Mouse (Mus musculus) adrenal gland, adult 2 months (tissue): ENCODE measurements around the gene Gstz1. TPM values are rescaled to one million over a fixed set of nuclear protein-coding genes. Genes with fewer than 3 reads are reported as not detected.
A peak's percentile ranks its signal among the peaks of the same experiment; 100 is the strongest.

Experiments
- DNase-seq: peaks from one replicate; pipeline ENCODE4 v3.0.0; 2021
- long read RNA-seq: library from polyadenylated mRNA; stranded (forward); transcript quantifications from one replicate; pipeline ENCODE4 v2.0.0, GENCODE M21; 2021
- polyA plus RNA-seq: library from polyadenylated mRNA; depleted of rRNA; stranded (reverse); fragments of >200 nt; gene quantifications from 2 replicates; pipeline ENCODE4 v1.2.3, GENCODE M21; 2012; rRNA removed
- total RNA-seq, 2 experiments: library from RNA; stranded (reverse); gene quantifications; 2 replicates each; pipeline ENCODE4 v1.2.3; 2021

The Gstz1 gene
- 100 to 1,000 TPM; 133 to 179 TPM for total RNA-seq
- polyA plus RNA-seq = 93.7 and 100 TPM in 2 replicates
- long read RNA-seq, transcript Gstz1-201 (9 exons, 1,656 nt) = minor isoform, 47 of 167 reads
- long read RNA-seq, transcript Gstz1-204 (9 exons, 724 nt) = major isoform, 67 of 167 reads
- long read RNA-seq, partial matches to known transcripts = 17 of 167 reads
- long read RNA-seq, other reads (novel, unspliced or antisense) = 34 of 167 reads

DNA sequence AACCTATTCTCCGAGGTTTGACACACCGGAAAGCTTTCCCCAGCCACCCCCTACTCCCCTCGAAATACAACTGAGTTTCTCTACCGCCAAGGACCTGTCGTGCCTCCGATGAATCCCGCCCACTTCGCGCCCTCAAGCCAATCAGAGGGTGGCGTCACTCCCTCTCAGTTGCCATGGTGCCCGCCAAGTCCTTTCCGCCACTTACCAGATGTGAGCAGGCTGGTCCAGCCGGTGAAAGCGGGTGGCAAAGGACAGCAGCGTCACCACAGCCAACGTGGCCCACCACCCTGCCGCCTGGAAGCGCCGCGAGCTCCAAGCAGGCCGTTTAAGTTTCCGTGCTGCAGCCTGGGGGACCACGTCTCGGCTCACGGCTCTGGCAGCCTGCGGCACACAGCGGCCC, at the start of gene Gstz1:
Gstz1 (plus strand) TSS at position 200 of the 400 bp plus-strand sequence.
- peak; percentile 93 for DNase-seq

DNA sequence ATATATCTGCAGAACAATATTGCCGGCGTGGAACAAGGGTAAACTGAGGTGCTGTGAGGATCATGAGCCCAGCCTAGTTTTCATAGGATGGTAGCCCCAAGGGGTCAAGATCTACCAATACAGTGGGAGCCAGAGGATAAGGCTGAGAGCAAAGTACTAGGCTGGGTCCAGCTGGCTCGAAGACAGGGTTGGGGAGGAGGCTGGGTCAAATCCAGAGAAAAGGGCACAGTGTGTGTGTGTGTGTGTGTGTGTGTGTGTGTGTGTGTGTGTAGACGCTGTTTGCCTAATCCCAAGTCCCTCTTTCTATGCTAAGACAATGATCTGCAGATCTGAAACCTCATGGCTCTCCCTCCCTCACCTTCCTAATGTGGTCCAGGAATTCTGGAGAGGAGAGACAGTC, 46.6 kb upstream of the Gstz1 start:
- DNase-seq = no peak

GRCm38 (mm10) chr12:87102165-87102631, 44.8 kb upstream of the Gstz1 start, which contains the start of gene Ngb:
TSS of gene Ngb (minus strand) at chr12:87102539.
- DNase-seq = peak; percentile 7

DNA sequence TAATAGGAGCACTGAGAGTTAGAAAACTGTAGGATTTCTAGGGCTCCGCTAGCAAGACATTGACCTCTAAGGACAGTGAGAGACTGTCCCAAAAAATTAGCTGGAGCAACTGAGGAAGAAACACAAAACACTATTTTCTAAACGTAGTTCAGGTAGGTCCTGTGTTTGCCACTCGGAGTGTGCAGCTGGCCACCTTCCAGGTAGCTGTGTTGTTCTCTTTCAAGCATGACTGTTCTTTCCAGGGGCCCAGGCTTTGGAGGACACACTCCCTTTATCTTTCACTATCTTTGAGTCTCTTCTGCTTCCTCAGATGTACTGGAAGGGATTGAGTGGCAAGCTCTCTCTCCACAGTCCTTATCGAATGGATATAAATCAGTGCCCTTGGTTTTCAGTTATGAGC, 43.5 kb upstream of the Gstz1 start:
- DNase-seq = no peak

GRCm38 (mm10) chr12:87104796-87105195, 42.2 kb upstream of the Gstz1 start:
- no peak for DNase-seq

GRCm38 (mm10) chr12:87107357-87107977, 39.5 kb upstream of the Gstz1 start:
- DNase-seq = no peak

DNA sequence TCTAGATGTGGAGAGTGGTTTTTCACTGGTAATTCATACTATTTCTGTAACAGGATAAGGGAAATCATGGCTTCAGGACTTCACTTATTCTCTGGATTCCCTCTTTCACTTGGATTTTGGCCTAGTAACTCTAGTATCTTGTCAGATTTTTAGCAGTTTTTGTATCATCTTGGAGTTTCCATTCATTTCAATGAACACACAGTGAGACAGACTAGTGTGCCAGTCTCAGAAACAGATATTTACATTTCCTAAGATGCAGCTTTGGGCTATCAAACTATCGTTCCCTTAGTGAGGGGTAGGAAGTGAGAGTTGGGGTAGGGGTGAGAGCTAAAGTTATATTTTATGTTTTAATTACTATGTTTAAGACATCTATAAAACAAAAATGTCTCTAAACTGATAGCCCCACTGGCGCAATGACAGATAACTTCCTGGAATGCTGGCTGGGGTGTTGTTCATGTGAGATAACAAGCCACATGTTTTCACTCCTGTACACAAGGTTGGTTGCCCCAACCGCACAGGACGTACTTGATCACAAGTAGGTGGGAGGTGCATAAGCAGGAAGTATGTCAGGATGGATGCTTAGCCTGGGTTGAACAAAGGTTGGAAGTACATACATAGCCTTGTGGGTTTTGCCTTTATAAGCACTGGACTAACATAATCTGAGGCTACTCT, 24.9 kb upstream of the Gstz1 start:
- no peak for DNase-seq

GRCm38 (mm10) chr12:87127256-87127655, 19.7 kb upstream of the Gstz1 start:
- DNase-seq = no peak

GRCm38 (mm10) chr12:87130224-87130623, 16.7 kb upstream of the Gstz1 start:
- DNase-seq = no peak

DNA sequence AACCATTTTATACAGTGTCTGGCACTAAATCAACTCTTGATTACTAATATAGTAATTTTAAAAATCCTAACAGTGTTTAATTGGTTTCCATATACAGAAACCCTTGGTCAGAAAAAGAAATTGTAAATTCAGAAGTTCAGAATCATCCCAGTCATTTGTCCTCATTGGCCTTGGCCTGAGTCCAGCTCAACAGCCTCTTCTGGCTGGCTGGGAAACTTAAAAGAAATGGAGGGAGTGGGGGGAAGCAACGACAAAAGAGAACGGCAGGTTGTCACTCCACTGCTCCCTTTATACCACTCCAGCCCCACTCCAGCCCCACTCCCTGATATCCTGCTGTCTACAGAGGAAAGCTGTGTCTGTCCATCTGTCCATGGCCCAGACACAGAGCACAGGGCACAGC, 15.8 kb upstream of the Gstz1 start:
- peak; percentile 53 for DNase-seq

- peak; percentile 64 for DNase-seq
Measured at GRCm38 (mm10) chr12:87131619-87132018, 15.3 kb upstream of the Gstz1 start.

- DNase-seq = no peak
Measured at GRCm38 (mm10) chr12:87132210-87132609, 14.8 kb upstream of the Gstz1 start.

DNA sequence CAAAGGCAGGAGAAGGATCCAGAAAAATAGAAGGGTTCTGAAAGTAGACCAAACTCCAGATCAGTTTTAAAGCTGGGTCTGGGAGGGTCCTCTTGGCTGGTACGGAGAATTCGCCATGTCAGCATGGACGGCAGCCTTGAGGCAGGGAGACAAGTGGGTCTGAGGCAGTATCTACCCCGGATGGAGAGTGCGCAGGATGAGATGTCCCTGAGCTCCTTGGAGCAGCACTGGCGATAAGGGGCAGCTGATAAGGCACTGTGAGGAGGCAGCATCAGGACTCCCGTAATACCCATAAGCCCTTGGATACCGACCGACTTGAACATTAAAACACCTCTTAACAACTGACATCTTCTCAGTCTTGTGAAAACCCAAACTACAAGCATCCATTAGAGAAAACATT, 14.2 kb upstream of the Gstz1 start:
- no peak for DNase-seq

GRCm38 (mm10) chr12:87137439-87138341, 9.3 kb upstream of the Gstz1 start:
- DNase-seq = no peak

DNA sequence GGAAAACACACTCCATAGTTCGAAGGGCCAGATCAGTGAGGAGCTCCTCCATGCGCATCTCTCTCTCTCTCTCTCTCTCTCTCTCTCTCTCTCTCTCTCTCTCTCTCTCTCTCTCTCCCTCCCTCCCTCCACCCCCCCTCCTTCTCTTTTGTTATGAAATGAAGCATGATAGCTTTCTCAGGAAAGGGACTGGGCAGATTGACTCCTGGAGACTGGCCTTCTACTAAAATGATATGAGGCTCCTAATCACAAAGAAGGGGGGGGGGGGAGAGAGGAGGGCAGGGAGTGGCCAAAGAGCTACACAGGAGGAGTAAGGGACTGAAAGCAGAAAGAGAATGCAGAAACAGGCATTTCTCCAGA, 8.6 kb upstream of the Gstz1 start:
- no peak for DNase-seq

- DNase-seq = no peak
Measured at GRCm38 (mm10) chr12:87138768-87139167, 8.2 kb upstream of the Gstz1 start.

DNA sequence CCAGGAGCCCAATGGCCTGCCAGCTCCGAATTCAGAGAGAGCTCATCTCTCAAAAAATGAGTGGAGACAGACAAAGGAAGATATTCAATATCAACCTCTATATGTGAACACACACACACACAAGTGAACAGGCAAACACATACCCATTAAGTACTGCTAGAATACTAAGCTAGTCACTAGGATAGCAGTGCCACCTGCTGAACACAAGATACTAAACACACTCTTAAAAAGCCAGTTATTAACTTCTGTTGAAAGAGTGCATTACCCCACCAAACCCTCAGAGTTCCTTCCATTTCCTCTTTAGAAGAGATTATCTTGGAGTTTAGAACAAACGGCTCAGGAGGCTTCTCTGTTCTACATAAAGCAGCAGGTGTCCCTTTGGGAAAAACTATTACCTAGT, 4.8 kb upstream of the Gstz1 start:
- no peak for DNase-seq

DNA sequence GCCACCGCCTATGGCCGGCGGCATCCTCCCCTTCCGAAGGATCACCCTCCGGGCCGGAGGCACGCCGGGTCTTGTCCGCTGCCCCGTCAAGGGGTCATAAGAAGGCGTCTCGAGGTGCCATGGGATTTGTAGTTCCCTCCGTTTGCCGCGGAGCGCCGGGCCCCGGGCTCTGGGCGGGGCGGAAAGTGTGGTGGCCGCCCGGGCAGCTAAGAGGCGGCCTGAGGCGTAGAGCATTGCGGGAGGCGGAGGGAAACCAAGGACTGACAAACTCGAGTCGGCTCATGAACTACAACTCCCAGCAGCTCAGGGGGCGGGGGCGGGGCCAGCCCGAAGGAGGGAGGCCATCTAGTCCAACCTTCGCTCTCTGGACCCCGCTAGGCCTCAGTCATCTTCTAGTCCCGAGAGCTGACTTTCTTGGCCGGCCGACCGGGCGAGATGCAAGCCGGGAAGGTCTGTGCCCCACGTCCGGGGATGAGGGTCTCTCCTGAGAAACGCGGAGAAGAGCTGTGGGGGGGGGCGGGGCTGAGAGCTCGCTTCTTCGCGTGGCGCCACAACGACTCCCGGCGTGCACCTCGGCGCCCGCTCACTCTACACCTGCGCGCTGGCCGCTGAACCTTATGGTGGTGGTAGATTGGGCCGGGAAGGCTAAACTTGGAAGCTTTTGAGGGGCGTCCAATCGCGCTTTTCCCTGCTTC, 577 bp downstream of the Gstz1 start, which contains the start of gene Pomt2:
Pomt2 (minus strand) TSS at position 574 of the 695 bp plus-strand sequence.
- peak; percentile 97 for DNase-seq

DNA sequence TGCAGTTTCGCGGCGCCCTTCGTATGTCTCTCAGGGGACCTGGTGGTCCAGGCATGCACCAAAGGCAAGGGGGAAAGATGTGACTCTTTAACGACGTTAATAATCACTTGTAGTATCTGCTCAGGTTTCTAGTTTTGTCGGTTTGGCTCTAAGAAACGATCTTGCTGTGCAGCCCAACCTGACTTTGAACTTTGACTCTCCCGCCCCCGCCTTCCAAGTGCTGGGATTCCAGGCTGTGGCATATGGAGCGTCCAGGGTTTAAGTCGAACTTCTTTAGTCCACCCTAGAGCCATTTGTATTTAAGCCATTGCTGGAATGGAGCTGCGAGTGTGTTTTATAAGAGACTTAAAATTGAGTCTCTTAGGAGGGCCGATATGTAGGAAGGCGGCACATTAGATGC, 1.2 kb downstream of the Gstz1 start:
- no peak for DNase-seq

- DNase-seq = no peak
Measured at GRCm38 (mm10) chr12:87149471-87149870, 2.5 kb downstream of the Gstz1 start.

DNA sequence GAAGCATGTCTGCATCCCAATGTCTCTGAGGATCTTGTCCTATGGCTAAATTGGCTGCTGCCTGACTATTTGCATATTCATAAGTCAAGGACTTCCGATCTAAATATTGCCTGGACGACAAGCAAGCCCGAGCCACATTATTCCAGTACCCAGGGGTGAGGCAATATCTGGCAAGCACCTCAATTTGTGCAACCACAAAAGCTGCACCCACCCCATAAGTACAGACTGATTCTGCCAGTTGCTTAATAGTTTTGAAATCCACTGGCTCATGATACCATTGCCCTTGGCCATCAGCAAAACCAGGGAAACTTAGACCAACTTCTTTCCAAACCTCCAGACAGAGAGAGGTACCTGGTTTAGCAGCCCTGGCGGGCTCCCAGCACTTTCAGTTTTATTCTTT, 7.5 kb downstream of the Gstz1 start:
- peak; percentile 78 for DNase-seq

GRCm38 (mm10) chr12:87157361-87157760, 10.4 kb downstream of the Gstz1 start:
- peak; percentile 61 for DNase-seq
